Mouse (Mus musculus): ENCODE results near the gene Adamts9.

GRCm38 (mm10) chr6:92921843-92922242 lies 21.4 kb downstream of the Adamts9 start:
- TF ChIP-seq CTCF (IDR thresholded peaks at IDR 0.05; ENCODE audit: low read depth) (no peak), EP300 (IDR thresholded peaks at IDR 0.05; ENCODE audit: low read depth) (no peak)

Data from heart, postnatal 0 days (tissue).